Mouse (Mus musculus) forebrain, embryonic 14.5 days (tissue): Measurements from ENCODE around the gene Rgs3. TPM values are rescaled to one million over a fixed set of nuclear protein-coding genes. Genes with fewer than 3 reads are reported as not detected.

Experiments
- ATAC-seq: fragments of 200-750 bp; cut with Nextera tagmentation; 2 replicates; pipeline ENCODE4 v1.8.0; 2017; ENCODE audit warnings: mild to moderate bottlenecking, moderate library complexity
- DNase-seq: peaks from one replicate; pipeline ENCODE4 v3.0.0-alpha.2; 2015; ENCODE audit warnings: low spot score
- H3K27ac ChIP-seq: fragments of 300-500 bp; sonication (generic); 2 replicates; pipeline ENCODE4 v1.5.1; 2014; ENCODE audit warnings: low read depth, mild to moderate bottlenecking, control low read depth, low read length, moderate library complexity
- H3K27me3 ChIP-seq: fragments of 300-500 bp; sonication (generic); replicated peaks from 2 replicates; pipeline ENCODE4 v1.6.1; 2014; ENCODE audit warnings: low read length, control low read depth, mixed read lengths; ENCODE audit not compliant: control insufficient read depth, insufficient read depth
- H3K36me3 ChIP-seq: fragments of 300-500 bp; sonication (generic); 2 replicates; pipeline ENCODE4 v1.6.1; 2014; ENCODE audit warnings: low read length, control low read depth; ENCODE audit not compliant: control insufficient read depth, insufficient read depth
- H3K4me1 ChIP-seq: fragments of 300-500 bp; sonication (generic); 2 replicates; pipeline ENCODE4 v1.6.1; 2014; ENCODE audit warnings: antibody characterized with exemption, low read length, control low read depth; ENCODE audit not compliant: control insufficient read depth, insufficient read depth
- H3K4me2 ChIP-seq: fragments of 300-500 bp; sonication (generic); 2 replicates; pipeline ENCODE4 v1.6.1; 2014; ENCODE audit warnings: mild to moderate bottlenecking, control low read depth, low read length
- H3K4me3 ChIP-seq: fragments of 300-500 bp; sonication (generic); 2 replicates; pipeline ENCODE4 v1.5.1; 2014; ENCODE audit warnings: low read depth, low read length, control low read depth
- H3K9ac ChIP-seq: fragments of 300-500 bp; sonication (generic); 2 replicates; pipeline ENCODE4 v1.6.1; 2014; ENCODE audit warnings: mild to moderate bottlenecking, low read length, control low read depth, moderate library complexity
- H3K9me3 ChIP-seq: fragments of 300-500 bp; sonication (generic); replicated peaks from 2 replicates; pipeline ENCODE4 v1.6.1; 2016; ENCODE audit warnings: low read length, control low read depth, mixed read lengths; ENCODE audit not compliant: control insufficient read depth
- WGBS: fragments of 180-500 bp; shearing (Covaris S2); extraction: QIAGEN DNeasy Blood & Tissue Kit; methylation state at CpG from one replicate; pipeline ENCODE4 v1.1.7; 2014; 5-methylcytosine and 5-hydroxymethylcytosine counted together
- polyA plus RNA-seq: library from polyadenylated mRNA; unstranded; fragments of >200 nt; fragmentation: Nextera tagmentation; extraction: Ambion mirVana; gene quantifications from 2 replicates; pipeline ENCODE4 v1.2.1, GENCODE M21; 2014

The Rgs3 gene
- polyA plus RNA-seq, 1 experiment from 2014 or later: 44.8 TPM

GRCm38 (mm10) chr4:62685268-62685667, 125.6 kb downstream of the Rgs3 start:
- no peaks in the 10 kb centered on the region for H3K4me1 ChIP-seq
- DNase-seq: no peak
- H3K27me3 ChIP-seq: no peaks in the 10 kb centered on the region
- no peaks in the 10 kb centered on the region for H3K9me3 ChIP-seq
- no peak overlapping the region for H3K4me3 ChIP-seq
- H3K36me3 ChIP-seq: peaks cover 29% of the 10 kb centered on the region; the same call in 1 of the 2 replicates
- H3K4me2 ChIP-seq: no peak overlapping the region
- ATAC-seq: no peak
- no peak overlapping the region for H3K9ac ChIP-seq
- no peak overlapping the region for H3K27ac ChIP-seq
- 88% methylated on average over 10 of the region's 10 CpGs for WGBS

GRCm38 (mm10) chr4:62686769-62687168, 127.1 kb downstream of the Rgs3 start:
- Histone ChIP-seq H3K27me3 (no peaks in the 10 kb centered on the region), H3K4me1 (no peaks in the 10 kb centered on the region), H3K4me2 (no peak overlapping the region), H3K27ac (no peak overlapping the region), H3K36me3 (peaks cover 27% of the 10 kb centered on the region), H3K4me3 (no peak overlapping the region), H3K9me3 (no peaks in the 10 kb centered on the region), H3K9ac (no peak overlapping the region)
- no peak for ATAC-seq
- WGBS: 44% methylated on average over 1 of the region's 1 CpGs
- no peak for DNase-seq

- Histone ChIP-seq H3K27me3 (no peaks in the 10 kb centered on the region), H3K4me1 (no peaks in the 10 kb centered on the region), H3K4me3 (no peak overlapping the region), H3K27ac (no peak overlapping the region), H3K9ac (no peak overlapping the region), H3K36me3 (peaks cover 29% of the 10 kb centered on the region), H3K4me2 (no peak overlapping the region), H3K9me3 (no peaks in the 10 kb centered on the region)
- DNase-seq (no peak), ATAC-seq (no peak)
- 87% methylated on average over 5 of the region's 5 CpGs for WGBS
Observed at GRCm38 (mm10) chr4:62688142-62688541, 128.5 kb downstream of the Rgs3 start.

- Histone ChIP-seq H3K4me2 (no peak overlapping the region), H3K4me1 (no peaks in the 10 kb centered on the region), H3K9me3 (no peaks in the 10 kb centered on the region), H3K36me3 (peaks cover 31% of the 10 kb centered on the region), H3K27ac (no peak overlapping the region), H3K4me3 (no peak overlapping the region), H3K27me3 (no peaks in the 10 kb centered on the region), H3K9ac (no peak overlapping the region)
- 88% methylated on average over 3 of the region's 4 CpGs for WGBS
- DNase-seq (no peak), ATAC-seq (no peak)
Observed at GRCm38 (mm10) chr4:62690997-62691396, 131.3 kb downstream of the Rgs3 start.

- Histone ChIP-seq H3K4me3 (no peak overlapping the region), H3K27ac (no peak overlapping the region), H3K4me1 (no peaks in the 10 kb centered on the region), H3K36me3 (peaks cover 31% of the 10 kb centered on the region), H3K27me3 (no peaks in the 10 kb centered on the region), H3K9ac (no peak overlapping the region), H3K9me3 (no peaks in the 10 kb centered on the region), H3K4me2 (no peak overlapping the region)
- ATAC-seq (no peak), DNase-seq (no peak)
- WGBS: 59% methylated on average over 1 of the region's 1 CpGs
Observed at GRCm38 (mm10) chr4:62691625-62692024, 132.0 kb downstream of the Rgs3 start.

GRCm38 (mm10) chr4:62693839-62694238, 134.2 kb downstream of the Rgs3 start:
- Histone ChIP-seq H3K36me3 (peaks cover 44% of the 10 kb centered on the region), H3K4me2 (no peak overlapping the region), H3K4me1 (peaks cover 9% of the 10 kb centered on the region; the same call in 1 of the 2 replicates), H3K27ac (no peak overlapping the region), H3K9ac (no peak overlapping the region), H3K9me3 (no peaks in the 10 kb centered on the region), H3K27me3 (no peaks in the 10 kb centered on the region), H3K4me3 (no peak overlapping the region)
- DNase-seq: no peak
- ATAC-seq: peak; percentile 22; the same call in 1 of the 2 replicates
- WGBS: 43% methylated on average over 10 of the region's 10 CpGs

GRCm38 (mm10) chr4:62694703-62695439, 135.2 kb downstream of the Rgs3 start:
- DNase-seq (no peak), ATAC-seq (no peak)
- no peaks in the 10 kb centered on the region for H3K9me3 ChIP-seq
- H3K4me2 ChIP-seq: no peak overlapping the region
- H3K36me3 ChIP-seq: peaks cover 46% of the 10 kb centered on the region
- no peak overlapping the region for H3K4me3 ChIP-seq
- H3K27me3 ChIP-seq: no peaks in the 10 kb centered on the region
- 0 out of 2 replicates have a peak overlapping the region, but pooled peaks have one; percentile 1 for H3K27ac ChIP-seq
- WGBS: 74% methylated on average over 11 of the region's 11 CpGs
- no peak overlapping the region for H3K9ac ChIP-seq
- H3K4me1 ChIP-seq: peaks cover 15% of the 10 kb centered on the region; the same call in 1 of the 2 replicates

- Histone ChIP-seq H3K36me3 (peaks cover 51% of the 10 kb centered on the region), H3K27me3 (no peaks in the 10 kb centered on the region), H3K4me1 (peaks cover 15% of the 10 kb centered on the region; the same call in 1 of the 2 replicates), H3K27ac (0 out of 2 replicates have a peak overlapping the region, but pooled peaks have one; percentile 1), H3K9me3 (no peaks in the 10 kb centered on the region), H3K4me3 (no peak overlapping the region), H3K9ac (no peak overlapping the region; the same call in 1 of the 2 replicates), H3K4me2 (no peak overlapping the region)
- WGBS: 65% methylated on average over 8 of the region's 8 CpGs
- no peak for ATAC-seq
- no peak for DNase-seq
Observed at GRCm38 (mm10) chr4:62695523-62695922, 135.9 kb downstream of the Rgs3 start.

- ATAC-seq (no peak; the same call in 1 of the 2 replicates), DNase-seq (peak; percentile 92)
- no peaks in the 10 kb centered on the region for H3K9me3 ChIP-seq
- 57% methylated on average over 8 of the region's 13 CpGs for WGBS
- no peak overlapping the region for H3K4me2 ChIP-seq
- no peak overlapping the region for H3K27ac ChIP-seq
- H3K4me3 ChIP-seq: no peak overlapping the region
- H3K4me1 ChIP-seq: peaks cover 15% of the 10 kb centered on the region; the same call in 1 of the 2 replicates
- no peak overlapping the region for H3K9ac ChIP-seq
- peaks cover 51% of the 10 kb centered on the region for H3K36me3 ChIP-seq
- H3K27me3 ChIP-seq: no peaks in the 10 kb centered on the region
Observed at GRCm38 (mm10) chr4:62695946-62696345, 136.3 kb downstream of the Rgs3 start.
